Mouse (Mus musculus): ENCODE data around the gene Hspa1b.
"Not testable (repeated sequence)": the region's sequence is repeated elsewhere in the genome, so short reads cannot be mapped to it uniquely, and the experiment has no call there.

The Hspa1b gene

DNA sequence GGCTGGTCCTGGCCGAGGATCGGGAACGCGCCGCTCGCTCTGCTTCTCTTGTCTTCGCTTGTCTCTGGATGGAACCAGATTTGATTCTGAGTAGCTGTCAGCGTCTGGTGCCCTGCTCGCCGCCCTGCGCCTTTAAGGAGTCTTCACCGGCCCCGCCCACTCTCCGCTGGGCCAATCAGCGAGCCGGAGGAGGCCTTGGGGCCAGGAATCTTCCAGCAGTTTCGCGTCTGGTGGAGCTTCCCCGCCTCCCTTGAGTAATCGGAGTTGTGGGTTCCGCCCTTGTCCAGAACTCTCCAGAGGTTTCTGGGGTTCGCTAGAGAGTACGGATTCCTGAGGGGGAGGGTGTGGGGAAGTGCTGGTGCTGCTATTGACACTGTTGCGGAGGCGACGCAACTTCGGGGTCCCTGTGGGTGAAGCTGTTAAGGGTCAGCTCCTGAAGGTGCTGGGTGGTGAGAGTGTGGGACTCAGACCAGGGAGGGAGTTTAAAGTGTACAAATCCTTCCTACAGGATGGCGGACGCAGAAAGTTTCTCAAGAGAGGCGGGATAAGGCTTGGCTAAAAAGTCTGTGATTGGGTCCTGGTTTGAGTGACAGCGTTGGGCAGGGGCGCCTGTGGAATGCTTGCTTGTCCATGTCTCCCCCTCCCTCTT, at the start of gene Hspa1b:
Gene Hspa1b, minus strand, starts transcription at position 109 of the 649 bp plus-strand sequence.
- DNase-seq (ENCODE audit: low spot score in 2 of 2): peak; percentile 48 to 51

DNA sequence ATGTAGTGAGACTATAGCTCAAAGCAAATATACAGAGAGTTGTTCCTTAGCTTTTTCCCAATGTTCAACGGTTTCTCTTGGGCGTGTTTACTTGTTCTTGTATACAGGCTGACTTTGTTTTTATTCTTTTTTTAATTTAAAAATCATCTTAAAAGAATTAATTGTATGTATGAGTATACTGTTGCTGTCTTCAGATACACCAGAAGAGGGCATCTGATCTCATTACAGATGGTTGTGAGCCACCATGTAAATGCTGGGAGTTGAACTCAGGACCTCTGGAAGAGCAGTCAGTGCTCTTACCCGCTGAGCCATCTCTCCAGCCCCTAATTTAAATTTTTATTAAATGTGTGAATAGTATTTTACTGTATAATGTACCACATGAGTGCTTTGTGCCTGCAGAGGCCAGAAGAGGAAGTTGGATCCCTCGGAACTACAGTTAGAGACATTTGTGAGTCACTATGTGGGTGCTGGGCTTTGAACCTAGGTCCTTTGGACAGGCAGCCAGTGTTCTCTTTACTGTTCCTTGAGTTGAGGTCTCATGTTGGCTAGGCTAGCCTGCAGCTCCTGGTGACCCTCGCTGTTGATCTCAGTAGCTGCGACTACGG, 48.5 kb upstream of the Hspa1b start:
- no peak for DNase-seq (ENCODE audit: low spot score in 2 of 2)

- DNase-seq (ENCODE audit: low spot score in 2 of 2): not testable (repeated sequence)
These were observed 46.9 kb upstream of the Hspa1b start for GRCm38 (mm10) chr17:35005902-35006301.

DNA sequence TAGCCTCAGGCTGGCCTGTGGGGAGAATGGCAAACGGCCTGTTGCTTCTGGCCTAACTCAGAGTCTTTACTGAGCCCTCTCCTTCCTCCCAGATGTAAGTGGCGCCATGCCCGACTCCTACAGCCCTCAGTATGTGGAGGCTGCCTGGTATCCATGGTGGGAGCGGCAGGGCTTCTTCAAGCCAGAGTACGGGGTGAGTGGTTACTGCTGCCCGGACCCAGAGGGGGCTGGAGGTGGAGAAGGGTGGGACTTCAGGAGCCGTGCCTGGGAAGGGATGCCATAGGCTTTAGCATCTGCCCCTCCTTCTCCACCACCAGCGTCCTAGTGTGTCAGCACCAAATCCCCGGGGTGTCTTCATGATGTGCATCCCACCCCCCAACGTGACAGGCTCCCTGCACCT, 46.1 kb upstream of the Hspa1b start:
- no peak for DNase-seq (ENCODE audit: low spot score in 2 of 2)

GRCm38 (mm10) chr17:35004075-35004717, 45.2 kb upstream of the Hspa1b start:
- DNase-seq (ENCODE audit: low spot score in 2 of 2): no peak

- no peak for DNase-seq (ENCODE audit: low spot score in 2 of 2)
These were observed 44.2 kb upstream of the Hspa1b start for GRCm38 (mm10) chr17:35003022-35003838.

DNA sequence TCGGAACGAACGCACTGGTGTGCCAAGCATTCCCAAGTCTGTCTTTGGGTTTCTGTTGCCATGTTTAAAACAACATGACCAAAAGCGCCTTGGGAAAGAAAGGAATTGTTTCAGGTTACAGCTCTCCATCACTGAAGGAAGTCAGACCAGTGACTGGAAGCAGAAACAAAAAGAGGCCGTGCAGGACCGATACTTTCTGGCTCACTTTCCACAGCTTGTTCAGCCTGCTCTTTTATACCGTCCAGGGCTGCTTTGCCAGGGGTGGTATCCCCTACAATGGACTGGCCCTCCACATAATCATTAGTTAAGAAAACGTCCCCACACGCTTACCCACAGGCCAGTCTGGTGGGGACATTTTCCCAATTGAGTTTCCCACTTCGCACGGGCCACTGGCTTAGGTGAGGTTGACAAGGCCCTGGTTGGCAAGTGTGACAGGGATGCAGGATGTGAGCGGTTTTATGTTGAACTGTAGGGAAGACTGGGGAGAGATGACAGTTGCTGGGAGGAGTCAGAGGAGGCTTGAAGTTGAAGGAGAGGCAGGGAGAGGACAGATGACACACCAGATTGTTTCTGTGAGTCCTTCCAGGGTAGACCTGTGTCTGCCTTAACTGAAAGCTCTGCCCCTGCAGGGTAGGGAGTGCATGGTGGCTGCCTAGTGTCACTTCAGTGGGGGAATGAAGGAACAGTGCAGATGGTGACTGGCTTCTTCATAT, 43.3 kb upstream of the Hspa1b start:
- DNase-seq (ENCODE audit: low spot score in 2 of 2): no peak

GRCm38 (mm10) chr17:35001452-35002152, 42.6 kb upstream of the Hspa1b start:
- DNase-seq (ENCODE audit: low spot score in 2 of 2): peak in 1 of 2 experiments; percentile 35

GRCm38 (mm10) chr17:35000717-35001451, 41.8 kb upstream of the Hspa1b start, which contains the start of gene Vars:
TSS of gene Vars (plus strand) at chr17:35000987.
- DNase-seq (ENCODE audit: low spot score in 2 of 2): peak; percentile 77

DNA sequence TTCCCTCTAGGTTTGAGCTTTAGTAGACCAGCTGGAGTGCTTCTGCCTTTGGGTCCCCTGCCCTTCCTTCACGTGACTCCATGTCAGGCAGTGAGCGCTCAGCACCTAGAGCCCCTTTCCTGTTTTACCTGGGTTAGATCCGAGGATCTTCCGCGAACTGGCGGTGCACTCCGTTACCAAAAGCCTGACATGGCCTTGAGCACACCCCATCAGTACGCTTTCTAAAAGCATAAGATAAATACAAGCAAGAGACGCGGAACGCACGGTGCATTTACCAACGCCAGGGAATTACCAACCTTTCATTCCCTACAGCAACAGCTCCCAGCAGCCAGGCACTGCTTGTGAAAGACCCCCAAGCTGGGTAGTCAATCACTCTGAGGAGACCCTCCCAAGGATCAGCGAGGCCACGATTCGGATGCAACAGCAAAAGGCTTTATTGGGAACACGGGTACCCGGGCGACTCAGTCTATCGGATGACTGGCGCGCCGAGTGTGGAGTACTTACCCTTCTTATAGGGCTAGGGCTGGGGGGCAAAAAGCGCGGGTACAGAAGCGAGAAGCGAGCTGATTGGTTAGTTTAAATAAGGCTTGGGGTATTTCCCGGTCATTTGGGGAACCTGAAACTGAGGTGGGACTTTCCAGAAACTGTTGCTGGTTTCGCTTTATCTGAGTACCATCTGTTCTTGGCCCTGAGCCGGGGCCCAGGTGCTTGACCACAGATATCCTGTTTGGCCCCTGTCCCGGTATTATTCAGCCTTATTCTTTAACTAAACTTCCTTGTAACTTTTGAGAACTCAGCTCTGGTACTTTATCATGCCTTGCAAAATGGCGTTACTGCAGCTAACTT, 41.1 kb upstream of the Hspa1b start:
- peak in 1 of 2 experiments; percentile 48 for DNase-seq (ENCODE audit: low spot score in 2 of 2)

DNA sequence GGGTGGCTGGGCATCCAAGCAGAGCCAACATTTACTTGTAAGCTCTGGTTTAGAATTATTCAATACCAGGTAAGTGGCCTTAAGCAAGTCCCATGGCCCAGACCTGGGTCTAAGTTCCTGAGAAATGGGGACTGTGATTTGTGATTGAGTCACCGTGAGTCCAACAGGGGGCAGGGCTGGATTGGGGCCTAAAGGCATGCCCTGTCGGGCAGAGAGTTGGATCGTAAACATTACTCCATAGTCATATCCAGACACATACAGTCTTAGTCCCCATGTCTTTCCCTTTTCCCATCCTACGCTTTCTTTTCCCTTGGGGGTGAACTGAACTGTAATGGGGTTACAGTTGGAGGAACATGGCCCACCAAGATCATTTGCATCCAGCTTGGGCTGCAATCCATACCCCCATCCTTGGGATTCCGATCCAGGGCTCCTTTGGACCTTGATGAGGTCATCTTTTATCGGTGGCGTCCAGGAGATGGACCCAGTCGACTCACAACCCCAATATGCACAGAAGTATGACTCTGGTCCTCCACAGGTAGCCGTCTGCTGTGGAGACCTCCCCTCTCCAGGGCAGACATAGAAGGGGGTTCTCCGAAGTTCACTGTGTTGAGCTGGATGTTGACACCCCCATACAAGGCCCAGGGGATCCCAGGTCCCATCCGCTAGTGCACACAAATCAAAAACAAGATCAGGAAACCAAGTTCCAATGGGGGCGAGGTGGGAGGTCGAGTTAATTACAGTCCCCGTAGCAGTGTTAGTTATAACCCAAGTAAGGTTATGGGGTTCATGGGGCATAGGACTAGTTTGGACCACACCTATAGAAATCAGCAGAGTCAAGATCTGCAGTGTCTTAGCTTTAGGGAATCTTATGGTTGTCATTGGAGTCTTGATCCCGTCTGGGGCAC, 39.7 kb upstream of the Hspa1b start:
- DNase-seq (ENCODE audit: low spot score in 2 of 2): no peak

DNA sequence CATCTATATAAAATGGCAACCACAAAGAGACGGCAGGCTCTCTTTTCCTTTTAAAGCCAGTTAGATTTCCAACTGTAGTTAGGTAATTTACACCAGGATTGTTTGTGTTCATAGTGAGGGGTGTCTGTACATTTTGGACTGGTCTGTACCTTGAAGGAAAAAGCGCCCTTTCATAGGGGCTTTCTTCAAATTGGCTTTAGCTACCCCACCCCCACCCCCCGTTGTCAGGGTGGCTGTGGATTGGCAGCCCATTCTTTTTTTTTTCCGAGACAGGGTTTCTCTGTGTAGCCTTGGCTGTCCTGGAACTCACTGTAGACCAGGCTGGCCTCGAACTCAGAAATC, 38.1 kb upstream of the Hspa1b start:
- no peak for DNase-seq (ENCODE audit: low spot score in 2 of 2)

DNA sequence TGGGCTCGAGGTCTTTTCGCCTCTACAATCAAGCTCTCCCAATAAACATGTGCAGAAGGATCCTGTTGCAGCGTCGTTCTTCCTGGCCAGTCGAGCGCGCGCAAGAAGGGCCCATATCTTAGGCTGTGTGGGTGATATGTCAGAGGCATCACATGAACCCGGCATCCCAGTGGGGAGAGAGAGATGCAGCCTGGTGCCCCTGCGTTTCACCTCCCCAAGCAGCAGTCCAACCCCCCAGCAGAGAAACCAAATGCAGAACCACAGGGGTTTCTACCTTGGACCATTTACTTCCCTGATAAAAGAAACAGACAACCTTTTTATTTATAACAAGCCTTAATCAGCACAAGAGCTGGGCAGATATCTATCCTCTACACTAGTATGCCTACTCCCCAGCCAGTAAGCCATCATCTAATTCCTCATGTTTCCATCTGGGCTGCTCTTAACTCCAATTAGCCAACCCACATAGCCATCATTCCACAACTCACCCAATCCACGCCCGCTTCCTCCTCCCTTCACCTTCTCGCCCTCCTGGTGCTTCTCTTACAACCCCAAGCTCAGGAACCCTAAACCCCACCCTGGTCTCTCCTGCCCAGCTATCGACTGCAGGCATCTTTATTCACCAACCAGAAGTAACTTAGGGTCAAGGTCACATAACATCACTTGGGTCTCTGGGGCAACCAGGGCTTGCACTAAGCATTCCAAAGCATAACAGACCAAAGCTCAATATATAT, 37.5 kb upstream of the Hspa1b start:
- no peak for DNase-seq (ENCODE audit: low spot score in 2 of 2)

- not testable (repeated sequence) for DNase-seq (ENCODE audit: low spot score in 2 of 2)
These were observed 36.9 kb upstream of the Hspa1b start for GRCm38 (mm10) chr17:34995927-34996326.

DNA sequence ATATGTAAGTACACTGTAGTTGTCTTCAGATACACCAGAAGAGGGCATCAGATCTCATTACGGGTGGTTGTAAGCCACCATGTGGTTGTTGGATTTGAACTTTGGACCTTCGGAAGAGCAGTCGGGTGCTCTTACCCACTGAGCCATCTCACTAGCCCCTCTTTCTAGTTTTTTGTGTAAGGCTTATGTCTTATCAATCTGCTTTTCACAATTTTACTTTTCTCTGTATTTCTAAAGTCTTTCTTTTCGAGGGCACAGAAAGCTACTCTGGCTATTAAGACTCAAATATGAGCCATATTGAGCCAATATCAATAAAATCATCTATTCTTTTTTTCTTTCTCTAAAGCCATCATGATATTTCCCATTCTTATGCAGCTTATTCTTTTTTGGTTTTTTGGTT, 36.2 kb upstream of the Hspa1b start:
- not testable (repeated sequence) for DNase-seq (ENCODE audit: low spot score in 2 of 2)

DNA sequence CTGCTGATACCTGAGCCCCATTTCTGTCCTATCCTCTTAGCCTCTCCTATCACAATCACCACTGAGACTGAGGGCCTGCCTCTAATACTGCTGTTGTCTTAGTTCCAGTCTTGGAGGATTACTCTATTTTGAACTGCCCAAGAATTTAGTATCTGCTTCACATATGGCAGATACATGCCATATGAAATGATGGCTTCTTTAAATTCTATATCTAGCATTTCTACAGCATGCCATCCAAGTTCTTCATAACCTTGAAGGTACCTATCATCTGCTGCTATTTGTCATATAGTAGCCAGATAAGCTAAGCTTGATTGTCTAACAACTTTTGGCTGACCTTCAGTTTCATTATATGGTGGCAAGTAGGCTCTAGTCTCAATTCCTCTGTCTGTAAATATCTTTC, 35.7 kb upstream of the Hspa1b start:
- no peak for DNase-seq (ENCODE audit: low spot score in 2 of 2)

DNA sequence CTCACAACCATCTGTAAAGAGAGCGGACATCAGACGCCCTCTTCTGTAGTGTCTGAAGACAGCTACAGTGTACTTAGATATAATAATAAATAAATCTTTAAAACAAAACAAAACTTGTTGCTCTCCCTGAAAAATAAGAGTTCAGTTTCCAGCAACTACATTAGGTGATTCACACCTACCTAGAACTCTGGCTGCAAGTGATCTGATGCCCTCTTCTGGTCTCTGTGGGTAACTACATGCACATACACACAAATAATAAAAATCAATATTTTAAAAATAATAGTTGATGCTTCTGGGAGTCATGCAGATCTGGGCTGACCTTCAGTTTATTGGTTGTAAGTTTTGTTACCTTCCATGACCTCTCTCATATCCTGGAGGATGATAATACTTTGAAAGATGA, 25.2 kb upstream of the Hspa1b start:
- no peak for DNase-seq (ENCODE audit: low spot score in 2 of 2)

- DNase-seq (ENCODE audit: low spot score in 2 of 2): no peak
These were observed 23.3 kb upstream of the Hspa1b start for GRCm38 (mm10) chr17:34982328-34982727.
